Mouse (Mus musculus): ENCODE measurements around the gene Gla.

DNA sequence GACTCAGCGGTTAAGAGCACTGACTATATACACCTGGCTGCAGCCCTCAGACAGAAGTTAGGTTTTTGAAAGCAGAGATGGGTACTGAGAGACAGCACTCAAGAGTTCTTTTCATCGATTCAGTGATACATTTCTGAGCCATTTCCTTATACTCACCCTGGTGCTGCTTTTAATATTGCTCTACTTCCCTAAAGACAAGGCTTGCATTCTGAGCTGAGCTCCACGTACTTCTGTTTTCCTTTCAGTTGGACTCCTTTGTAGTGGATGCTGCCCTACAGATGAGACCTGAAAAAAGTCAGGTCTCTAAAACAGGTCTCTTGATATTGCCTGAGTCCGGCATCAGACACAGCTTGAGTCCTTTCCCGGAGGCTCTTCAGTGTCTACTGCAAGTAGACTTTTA, 31.8 kb upstream of the Gla start:
- TF ChIP-seq ZC3H11A (IDR thresholded peaks at IDR 0.05; ENCODE audit: borderline replicate concordance, low read depth, low read length) (no peak), CHD2 (IDR thresholded peaks at IDR 0.05; ENCODE audit: low read depth, low read length) (no peak)

Measured in ES-E14 (cell line).